Mouse (Mus musculus) stomach, embryonic 15.5 days (tissue): ENCODE measurements around the gene Ephb2. TPM values are rescaled to one million over a fixed set of nuclear protein-coding genes. Genes with fewer than 3 reads are reported as not detected.

Source experiments
- ATAC-seq: fragments of 200-750 bp; cut with Nextera tagmentation; 2 replicates; pipeline ENCODE4 v1.8.0; 2017; ENCODE audit warnings: low read depth, moderate number of reproducible peaks, moderate TSS enrichment; ENCODE audit not compliant: insufficient read depth, low FRiP score
- H3K27ac ChIP-seq: fragments of 300-500 bp; sonication (generic); 2 replicates; pipeline ENCODE4 v1.5.1; 2015; ENCODE audit warnings: mild to moderate bottlenecking, inconsistent platforms
- H3K27me3 ChIP-seq: fragments of 300-500 bp; sonication (generic); replicated peaks from 2 replicates; pipeline ENCODE4 v1.6.1; 2015; ENCODE audit warnings: inconsistent platforms
- H3K36me3 ChIP-seq: fragments of 300-500 bp; sonication (generic); 2 replicates; pipeline ENCODE4 v1.6.1; 2015; ENCODE audit warnings: inconsistent platforms
- H3K4me1 ChIP-seq: fragments of 300-500 bp; sonication (generic); 2 replicates; pipeline ENCODE4 v1.6.1; 2015; ENCODE audit warnings: inconsistent platforms
- H3K4me2 ChIP-seq: fragments of 300-500 bp; sonication (generic); 2 replicates; pipeline ENCODE4 v1.6.1; 2015; ENCODE audit warnings: mild to moderate bottlenecking, inconsistent platforms
- H3K4me3 ChIP-seq: fragments of 300-500 bp; sonication (generic); replicated peaks from 2 replicates; pipeline ENCODE4 v1.5.1; 2015; ENCODE audit warnings: inconsistent platforms
- H3K9ac ChIP-seq: fragments of 300-500 bp; sonication (generic); 2 replicates; pipeline ENCODE4 v1.6.1; 2015; ENCODE audit warnings: inconsistent platforms
- H3K9me3 ChIP-seq: fragments of 300-500 bp; sonication (generic); 2 replicates; pipeline ENCODE4 v1.6.1; 2016; ENCODE audit warnings: inconsistent platforms
- WGBS: fragments of 180-500 bp; shearing (Covaris S2); methylation state at CpG from one replicate; pipeline ENCODE4 v1.1.7; 2015; 5-methylcytosine and 5-hydroxymethylcytosine counted together
- polyA plus RNA-seq: library from polyadenylated mRNA; unstranded; fragments of >200 nt; fragmentation: Nextera tagmentation; extraction: Ambion mirVana; gene quantifications from 2 replicates; pipeline ENCODE4 v1.2.1, GENCODE M21; 2015

The Ephb2 gene
- polyA plus RNA-seq, 1 experiment from 2014 or later: 8.6 TPM

- Histone ChIP-seq H3K27me3 (no peaks in the 10 kb centered on the region), H3K4me3 (no peak overlapping the region), H3K4me1 (peaks cover 4% of the 10 kb centered on the region), H3K27ac (no peak overlapping the region), H3K9ac (no peak overlapping the region), H3K4me2 (no peak overlapping the region), H3K9me3 (no peaks in the 10 kb centered on the region), H3K36me3 (no peaks in the 10 kb centered on the region)
- ATAC-seq: no peak
- 51% methylated on average over 4 of the region's 4 CpGs for WGBS
Observed at GRCm38 (mm10) chr4:136706696-136707095, 129.1 kb downstream of the Ephb2 start.

- H3K4me2 ChIP-seq: no peak overlapping the region
- H3K9ac ChIP-seq: no peak overlapping the region
- H3K9me3 ChIP-seq: no peaks in the 10 kb centered on the region
- ATAC-seq: no peak
- H3K36me3 ChIP-seq: no peaks in the 10 kb centered on the region
- H3K27ac ChIP-seq: no peak overlapping the region
- peaks cover 2% of the 10 kb centered on the region for H3K4me1 ChIP-seq
- 77% methylated on average over 5 of the region's 5 CpGs for WGBS
- no peak overlapping the region for H3K4me3 ChIP-seq
- H3K27me3 ChIP-seq: no peaks in the 10 kb centered on the region
Observed at GRCm38 (mm10) chr4:136705091-136705490, 130.7 kb downstream of the Ephb2 start.

GRCm38 (mm10) chr4:136704551-136704950 lies 131.2 kb downstream of the Ephb2 start:
- H3K27me3 ChIP-seq: no peaks in the 10 kb centered on the region
- no peak overlapping the region for H3K4me3 ChIP-seq
- no peak overlapping the region for H3K4me2 ChIP-seq
- no peak overlapping the region for H3K9ac ChIP-seq
- H3K36me3 ChIP-seq: no peaks in the 10 kb centered on the region
- H3K4me1 ChIP-seq: peaks cover 1% of the 10 kb centered on the region
- 40% methylated on average over 3 of the region's 3 CpGs for WGBS
- no peak overlapping the region for H3K27ac ChIP-seq
- H3K9me3 ChIP-seq: no peaks in the 10 kb centered on the region
- no peak for ATAC-seq

GRCm38 (mm10) chr4:136703351-136703750 lies 132.4 kb downstream of the Ephb2 start:
- no peak overlapping the region for H3K4me2 ChIP-seq
- no peaks in the 10 kb centered on the region for H3K36me3 ChIP-seq
- no peak overlapping the region for H3K27ac ChIP-seq
- H3K27me3 ChIP-seq: no peaks in the 10 kb centered on the region
- no peak overlapping the region for H3K9ac ChIP-seq
- H3K4me1 ChIP-seq: no peaks in the 10 kb centered on the region; the same call in none of the 2 replicates
- H3K9me3 ChIP-seq: no peaks in the 10 kb centered on the region
- no peak overlapping the region for H3K4me3 ChIP-seq
- no peak for ATAC-seq
- 85% methylated on average over 11 of the region's 11 CpGs for WGBS

- Histone ChIP-seq H3K4me2 (no peak overlapping the region), H3K36me3 (no peaks in the 10 kb centered on the region), H3K4me3 (no peak overlapping the region), H3K27ac (no peak overlapping the region), H3K9me3 (no peaks in the 10 kb centered on the region), H3K4me1 (no peaks in the 10 kb centered on the region; the same call in none of the 2 replicates), H3K27me3 (no peaks in the 10 kb centered on the region), H3K9ac (no peak overlapping the region)
- ATAC-seq: no peak
- WGBS: 79% methylated on average over 8 of the region's 8 CpGs
Observed at GRCm38 (mm10) chr4:136702456-136702855, 133.3 kb downstream of the Ephb2 start.

GRCm38 (mm10) chr4:136701236-136701635 lies 134.6 kb downstream of the Ephb2 start:
- no peak overlapping the region for H3K9ac ChIP-seq
- H3K27ac ChIP-seq: no peak overlapping the region
- H3K4me3 ChIP-seq: no peak overlapping the region
- H3K36me3 ChIP-seq: no peaks in the 10 kb centered on the region
- no peak for ATAC-seq
- no peaks in the 10 kb centered on the region; the same call in 1 of the 2 replicates for H3K4me1 ChIP-seq
- no peaks in the 10 kb centered on the region for H3K27me3 ChIP-seq
- 93% methylated on average over 11 of the region's 11 CpGs for WGBS
- no peak overlapping the region for H3K4me2 ChIP-seq
- no peaks in the 10 kb centered on the region for H3K9me3 ChIP-seq

- H3K4me3 ChIP-seq: no peak overlapping the region
- no peak overlapping the region for H3K4me2 ChIP-seq
- H3K9me3 ChIP-seq: no peaks in the 10 kb centered on the region
- no peak for ATAC-seq
- 81% methylated on average over 7 of the region's 7 CpGs for WGBS
- no peak overlapping the region for H3K9ac ChIP-seq
- no peaks in the 10 kb centered on the region for H3K27me3 ChIP-seq
- no peaks in the 10 kb centered on the region for H3K4me1 ChIP-seq
- no peak overlapping the region for H3K27ac ChIP-seq
- peaks cover 8% of the 10 kb centered on the region; the same call in 1 of the 2 replicates for H3K36me3 ChIP-seq
Observed at GRCm38 (mm10) chr4:136699084-136699450, 136.7 kb downstream of the Ephb2 start.

GRCm38 (mm10) chr4:136698404-136699083 lies 137.2 kb downstream of the Ephb2 start:
- Histone ChIP-seq H3K4me1 (no peaks in the 10 kb centered on the region), H3K4me3 (no peak overlapping the region), H3K4me2 (no peak overlapping the region), H3K9ac (no peak overlapping the region), H3K27me3 (no peaks in the 10 kb centered on the region), H3K27ac (no peak overlapping the region), H3K9me3 (no peaks in the 10 kb centered on the region), H3K36me3 (peaks cover 13% of the 10 kb centered on the region; the same call in 1 of the 2 replicates)
- no peak for ATAC-seq
- WGBS: 84% methylated on average over 11 of the region's 11 CpGs

- Histone ChIP-seq H3K27ac (no peak overlapping the region), H3K9ac (no peak overlapping the region), H3K36me3 (peaks cover 25% of the 10 kb centered on the region), H3K4me2 (no peak overlapping the region), H3K4me1 (no peaks in the 10 kb centered on the region), H3K9me3 (no peaks in the 10 kb centered on the region), H3K27me3 (no peaks in the 10 kb centered on the region), H3K4me3 (no peak overlapping the region)
- WGBS: 85% methylated on average over 6 of the region's 6 CpGs
- ATAC-seq: no peak
Observed at GRCm38 (mm10) chr4:136697325-136697724, 138.5 kb downstream of the Ephb2 start.

GRCm38 (mm10) chr4:136696381-136696925 lies 139.3 kb downstream of the Ephb2 start:
- Histone ChIP-seq H3K27me3 (no peaks in the 10 kb centered on the region), H3K27ac (no peak overlapping the region), H3K9ac (no peak overlapping the region), H3K4me2 (no peak overlapping the region), H3K36me3 (peaks cover 33% of the 10 kb centered on the region), H3K4me3 (no peak overlapping the region), H3K9me3 (no peaks in the 10 kb centered on the region), H3K4me1 (no peaks in the 10 kb centered on the region)
- ATAC-seq: no peak
- 24% methylated on average over 5 of the region's 5 CpGs for WGBS

- H3K9ac ChIP-seq: no peak overlapping the region
- no peak for ATAC-seq
- H3K4me3 ChIP-seq: no peak overlapping the region
- no peaks in the 10 kb centered on the region for H3K4me1 ChIP-seq
- H3K4me2 ChIP-seq: no peak overlapping the region
- no peaks in the 10 kb centered on the region for H3K27me3 ChIP-seq
- 96% methylated on average over 9 of the region's 9 CpGs for WGBS
- H3K9me3 ChIP-seq: no peaks in the 10 kb centered on the region
- H3K27ac ChIP-seq: no peak overlapping the region
- peaks cover 33% of the 10 kb centered on the region for H3K36me3 ChIP-seq
Observed at GRCm38 (mm10) chr4:136695696-136696095, 140.1 kb downstream of the Ephb2 start.

GRCm38 (mm10) chr4:136690034-136690433 lies 145.8 kb downstream of the Ephb2 start:
- H3K27me3 ChIP-seq: no peaks in the 10 kb centered on the region
- whole genome bisulfite sequencing: 79% methylated on average over 12 of the region's 12 CpGs
- peaks cover 37% of the 10 kb centered on the region for H3K36me3 ChIP-seq
- no peaks in the 10 kb centered on the region for H3K9me3 ChIP-seq
- H3K4me2 ChIP-seq: no peak overlapping the region
- no peak for ATAC-seq
- no peak overlapping the region for H3K9ac ChIP-seq
- H3K4me3 ChIP-seq: no peak overlapping the region
- no peak overlapping the region for H3K27ac ChIP-seq
- H3K4me1 ChIP-seq: no peaks in the 10 kb centered on the region
